Mouse (Mus musculus) liver, embryonic 13.5 days (tissue): ENCODE data around the gene Arhgap6. TPM values are rescaled to one million over a fixed set of nuclear protein-coding genes. Genes with fewer than 3 reads are reported as not detected.

ENCODE experiments used
- ATAC-seq: fragments of 200-750 bp; cut with Nextera tagmentation; 2 replicates; pipeline ENCODE4 v1.8.0; 2017; ENCODE audit warnings: low read depth, mild to moderate bottlenecking, moderate number of reproducible peaks, moderate library complexity
- DNase-seq: peaks from one replicate; pipeline ENCODE4 v3.0.0; 2022
- H3K27ac ChIP-seq: fragments of 300-500 bp; sonication (generic); 2 replicates; pipeline ENCODE4 v1.5.1; 2015; ENCODE audit warnings: moderate library complexity, mild to moderate bottlenecking, inconsistent platforms
- H3K27me3 ChIP-seq: fragments of 300-500 bp; sonication (generic); 2 replicates; pipeline ENCODE4 v1.6.1; 2015; ENCODE audit warnings: mild to moderate bottlenecking, inconsistent platforms
- H3K36me3 ChIP-seq: fragments of 300-500 bp; sonication (generic); 2 replicates; pipeline ENCODE4 v1.6.1; 2015; ENCODE audit warnings: mild to moderate bottlenecking, inconsistent platforms
- H3K4me1 ChIP-seq: fragments of 300-500 bp; sonication (generic); replicated peaks from 2 replicates; pipeline ENCODE4 v1.6.1; 2015; ENCODE audit warnings: inconsistent platforms
- H3K4me2 ChIP-seq: fragments of 300-500 bp; sonication (generic); 2 replicates; pipeline ENCODE4 v1.6.1; 2015; ENCODE audit warnings: inconsistent platforms, mild to moderate bottlenecking, moderate library complexity
- H3K4me3 ChIP-seq: fragments of 300-500 bp; sonication (generic); replicated peaks from 2 replicates; pipeline ENCODE4 v1.5.1; 2015; ENCODE audit warnings: mild to moderate bottlenecking, inconsistent platforms
- H3K9ac ChIP-seq: fragments of 300-500 bp; sonication (generic); 2 replicates; pipeline ENCODE4 v1.6.1; 2015; ENCODE audit warnings: mild to moderate bottlenecking, inconsistent platforms
- H3K9me3 ChIP-seq: fragments of 300-500 bp; sonication (generic); replicated peaks from 2 replicates; pipeline ENCODE4 v1.6.1; 2016; ENCODE audit warnings: inconsistent platforms
- WGBS: fragments of 180-500 bp; shearing (Covaris S2); methylation state at CpG from one replicate; pipeline ENCODE4 v1.1.7; 2015; ENCODE audit not compliant: insufficient replicate concordance; 5-methylcytosine and 5-hydroxymethylcytosine counted together
- polyA plus RNA-seq: library from polyadenylated mRNA; unstranded; fragments of >200 nt; fragmentation: Nextera tagmentation; extraction: Ambion mirVana; gene quantifications from 2 replicates; pipeline ENCODE4 v1.2.1, GENCODE M21; 2015

Arhgap6 gene
- polyA plus RNA-seq, 1 experiment from 2014 or later: 2.7 TPM

DNA sequence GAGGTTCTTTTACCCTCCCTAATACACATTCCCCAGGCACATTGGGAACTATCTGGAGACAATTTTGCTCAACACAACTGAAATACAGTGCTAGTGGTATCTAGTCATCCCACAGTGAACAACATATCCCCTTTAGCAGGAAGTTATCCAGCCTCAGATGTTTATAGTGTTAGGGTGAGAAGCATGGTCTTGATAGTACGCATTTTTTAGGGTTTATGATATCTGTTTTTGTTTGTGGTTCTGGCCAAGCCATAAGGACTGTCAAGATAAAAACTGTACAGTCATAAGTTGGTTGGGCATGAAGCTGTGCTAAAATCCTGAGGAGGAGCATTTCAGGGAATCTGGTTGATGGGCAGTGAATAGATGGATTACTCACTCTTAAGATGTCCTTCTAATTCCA is 271.0 kb downstream of the Arhgap6 start:
- no peaks in the 10 kb centered on the region for H3K36me3 ChIP-seq
- DNase-seq: no peak
- no peak overlapping the region for H3K27ac ChIP-seq
- 16% methylated on average over 1 of the region's 1 CpGs for WGBS
- peaks cover 5% of the 10 kb centered on the region for H3K4me1 ChIP-seq
- no peak overlapping the region for H3K9ac ChIP-seq
- no peaks in the 10 kb centered on the region for H3K9me3 ChIP-seq
- no peak overlapping the region for H3K4me2 ChIP-seq
- no peak overlapping the region for H3K4me3 ChIP-seq
- no peaks in the 10 kb centered on the region for H3K27me3 ChIP-seq
- peak; percentile 70 for ATAC-seq

DNA sequence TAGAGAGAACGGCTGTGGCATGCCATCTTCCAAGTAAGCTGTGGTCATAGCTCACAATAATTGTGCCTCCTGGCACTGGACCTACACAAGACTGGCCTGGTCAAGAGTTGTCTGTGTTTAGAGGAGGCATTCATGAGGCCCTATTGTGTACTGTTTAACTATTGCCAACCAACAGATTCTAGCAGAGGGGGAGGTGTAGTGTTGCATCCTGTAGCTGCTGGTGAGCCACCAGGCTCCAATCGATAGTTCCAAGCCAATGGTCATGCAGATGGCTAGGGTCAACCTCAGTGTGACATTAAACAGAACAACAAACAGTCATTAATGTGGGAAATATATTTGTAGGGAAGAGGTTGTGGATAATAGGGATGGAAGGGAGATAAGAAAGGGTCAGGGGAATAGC is 280.1 kb downstream of the Arhgap6 start:
- Histone ChIP-seq H3K4me3 (no peak overlapping the region), H3K27me3 (no peaks in the 10 kb centered on the region), H3K4me2 (no peak overlapping the region), H3K9me3 (no peaks in the 10 kb centered on the region), H3K9ac (no peak overlapping the region), H3K4me1 (no peaks in the 10 kb centered on the region; the same call in 1 of the 2 replicates), H3K36me3 (no peaks in the 10 kb centered on the region), H3K27ac (no peak overlapping the region)
- WGBS: 66% methylated on average over 2 of the region's 2 CpGs
- no peak for ATAC-seq
- no peak for DNase-seq

DNA sequence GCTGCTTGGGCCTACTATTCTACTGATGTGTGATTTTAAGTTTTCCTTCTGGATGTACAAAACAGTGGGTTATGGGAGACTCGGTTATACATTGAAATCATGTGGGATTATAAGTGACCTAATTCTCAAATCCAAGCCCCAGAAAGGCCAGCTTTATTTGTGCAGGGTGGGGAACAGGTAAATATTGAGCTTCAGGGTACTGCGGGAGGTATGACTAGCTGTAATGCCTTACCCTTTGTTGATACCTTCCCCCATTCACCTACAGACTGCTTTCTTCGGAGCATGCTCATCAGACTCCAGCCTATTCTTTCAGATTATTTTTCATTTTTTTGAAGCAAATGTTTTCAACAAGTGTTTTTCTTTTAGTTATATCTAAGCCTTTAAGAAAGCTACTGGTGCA is 286.7 kb downstream of the Arhgap6 start:
- H3K9me3 ChIP-seq: no peaks in the 10 kb centered on the region
- H3K27me3 ChIP-seq: no peaks in the 10 kb centered on the region
- H3K36me3 ChIP-seq: no peaks in the 10 kb centered on the region
- 72% methylated on average over 3 of the region's 3 CpGs for WGBS
- ATAC-seq: no peak
- no peak for DNase-seq
- H3K4me1 ChIP-seq: no peaks in the 10 kb centered on the region
- no peak overlapping the region for H3K27ac ChIP-seq
- H3K4me2 ChIP-seq: no peak overlapping the region
- H3K9ac ChIP-seq: no peak overlapping the region
- no peak overlapping the region for H3K4me3 ChIP-seq

DNA sequence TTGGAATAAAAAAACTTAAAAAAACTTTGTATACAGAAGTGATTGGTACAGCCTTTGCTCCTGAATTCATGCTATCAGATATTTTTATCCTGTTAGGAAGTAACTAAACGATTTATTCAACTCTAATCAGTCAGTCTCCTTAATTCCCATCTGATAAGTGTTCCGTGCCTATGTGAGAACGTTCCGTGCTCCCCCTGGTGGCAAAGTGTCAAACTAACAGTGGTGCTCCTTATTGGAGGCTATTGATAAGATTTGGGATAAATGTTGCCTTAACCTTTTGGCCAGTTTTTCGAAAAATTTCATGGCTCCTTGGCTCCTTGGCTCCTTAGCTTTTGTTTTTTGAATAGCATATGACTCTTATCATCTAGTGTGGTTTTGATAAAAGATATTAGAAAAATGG is 291.0 kb downstream of the Arhgap6 start:
- Histone ChIP-seq H3K4me1 (no peaks in the 10 kb centered on the region), H3K4me3 (no peak overlapping the region), H3K9me3 (no peaks in the 10 kb centered on the region), H3K27ac (no peak overlapping the region), H3K4me2 (no peak overlapping the region), H3K36me3 (no peaks in the 10 kb centered on the region), H3K27me3 (no peaks in the 10 kb centered on the region), H3K9ac (no peak overlapping the region)
- DNase-seq (peak; percentile 17), ATAC-seq (no peak)
- WGBS: 8% methylated on average over 5 of the region's 5 CpGs

DNA sequence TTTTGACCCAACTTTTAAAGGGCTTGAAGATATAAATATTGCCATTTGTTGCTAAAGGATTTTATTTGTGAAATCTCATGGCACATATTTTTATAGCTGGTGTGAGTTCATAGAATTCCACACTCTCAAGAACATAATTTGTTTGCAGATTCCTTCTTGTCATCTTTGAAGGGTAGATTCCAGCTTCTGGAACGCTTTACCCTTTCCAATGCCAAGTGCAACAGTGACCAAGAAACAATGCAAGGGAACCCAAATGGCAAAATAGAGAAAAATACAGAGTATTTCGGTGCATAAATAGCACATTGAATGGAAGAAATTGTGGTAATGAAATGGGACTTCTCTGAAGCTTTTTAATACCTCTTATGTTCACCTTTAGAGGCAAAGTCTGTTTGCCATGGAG is 294.3 kb downstream of the Arhgap6 start:
- Histone ChIP-seq H3K27me3 (no peaks in the 10 kb centered on the region), H3K4me3 (no peak overlapping the region), H3K4me2 (no peak overlapping the region), H3K27ac (no peak overlapping the region), H3K36me3 (no peaks in the 10 kb centered on the region), H3K9me3 (no peaks in the 10 kb centered on the region), H3K9ac (no peak overlapping the region), H3K4me1 (peaks cover 5% of the 10 kb centered on the region; the same call in 1 of the 2 replicates)
- DNase-seq (no peak), ATAC-seq (no peak)
- WGBS: 69% methylated on average over 2 of the region's 2 CpGs

DNA sequence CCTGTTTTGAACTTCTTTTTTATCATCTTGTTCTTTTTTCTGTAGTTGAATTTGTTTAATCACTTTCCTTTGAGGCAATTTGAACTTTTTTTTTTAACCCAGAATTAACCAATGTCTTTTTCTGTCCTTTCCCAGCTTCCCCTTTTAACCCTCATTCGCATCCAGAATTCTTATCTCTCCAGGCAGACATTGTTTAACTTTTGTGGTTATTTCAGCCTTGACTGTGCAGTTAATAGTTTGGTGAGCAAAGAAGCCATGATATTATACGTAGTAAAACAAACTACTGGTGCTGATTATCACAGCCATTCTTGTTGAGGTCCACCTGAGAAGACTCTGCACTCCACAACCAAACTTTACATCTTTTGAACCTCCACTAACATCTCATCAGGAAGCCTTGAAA is 299.7 kb downstream of the Arhgap6 start:
- no peak overlapping the region for H3K9ac ChIP-seq
- DNase-seq (no peak), ATAC-seq (peak; percentile 64)
- H3K4me3 ChIP-seq: no peak overlapping the region
- H3K4me1 ChIP-seq: peaks cover 15% of the 10 kb centered on the region
- WGBS: 9% methylated on average over 2 of the region's 2 CpGs
- no peaks in the 10 kb centered on the region for H3K9me3 ChIP-seq
- no peak overlapping the region; the same call in 1 of the 2 replicates for H3K27ac ChIP-seq
- H3K4me2 ChIP-seq: no peak overlapping the region
- H3K36me3 ChIP-seq: no peaks in the 10 kb centered on the region
- no peaks in the 10 kb centered on the region for H3K27me3 ChIP-seq

DNA sequence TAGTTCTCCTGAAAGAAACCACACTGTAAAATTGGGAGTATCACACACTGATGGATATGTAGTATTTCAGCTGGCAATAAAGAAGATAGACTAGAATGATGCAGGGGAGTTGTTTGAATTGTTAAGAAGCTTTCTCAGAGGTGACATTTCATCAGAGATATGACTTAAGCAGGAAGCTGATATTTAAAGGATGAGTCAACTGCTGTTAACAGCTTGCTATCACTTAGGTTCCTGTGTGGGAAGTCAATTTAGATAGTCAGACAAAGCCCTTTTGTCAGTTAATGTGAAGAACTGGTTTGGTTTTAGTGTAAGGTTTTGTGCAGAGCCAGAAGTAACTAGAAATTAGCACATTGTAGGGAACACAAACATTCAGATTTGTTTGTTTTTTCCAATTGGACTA is 300.7 kb downstream of the Arhgap6 start:
- ATAC-seq: peak; percentile 71
- DNase-seq: no peak
- Histone ChIP-seq H3K36me3 (no peaks in the 10 kb centered on the region), H3K27me3 (no peaks in the 10 kb centered on the region), H3K9me3 (no peaks in the 10 kb centered on the region), H3K4me1 (peaks cover 15% of the 10 kb centered on the region), H3K27ac (no peak overlapping the region), H3K4me3 (no peak overlapping the region), H3K9ac (no peak overlapping the region), H3K4me2 (no peak overlapping the region)

DNA sequence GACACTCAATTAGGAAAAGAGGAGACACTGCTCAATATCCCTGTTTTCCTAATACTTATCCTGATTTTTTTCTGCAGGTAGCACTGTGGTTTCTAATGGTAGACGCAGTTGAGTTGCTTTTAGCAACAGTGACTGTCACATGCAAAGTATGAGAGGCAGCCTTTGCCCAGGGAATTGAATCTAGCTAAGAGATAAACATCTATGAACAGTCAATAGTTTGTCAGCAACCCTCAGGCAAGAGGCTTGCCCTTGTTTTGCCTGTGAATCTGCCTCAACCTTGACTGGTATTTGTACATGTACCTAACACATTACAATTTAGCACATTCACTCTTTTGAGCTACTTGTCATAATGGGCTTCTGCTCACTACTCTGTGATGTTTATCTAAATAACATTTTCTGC is 307.8 kb downstream of the Arhgap6 start:
- H3K27ac ChIP-seq: no peak overlapping the region
- H3K36me3 ChIP-seq: no peaks in the 10 kb centered on the region
- no peaks in the 10 kb centered on the region for H3K27me3 ChIP-seq
- ATAC-seq (no peak), DNase-seq (no peak)
- H3K4me2 ChIP-seq: no peak overlapping the region
- H3K9ac ChIP-seq: no peak overlapping the region
- H3K4me1 ChIP-seq: peaks cover 27% of the 10 kb centered on the region
- H3K4me3 ChIP-seq: no peak overlapping the region
- H3K9me3 ChIP-seq: no peaks in the 10 kb centered on the region
- 40% methylated on average over 1 of the region's 1 CpGs for WGBS

DNA sequence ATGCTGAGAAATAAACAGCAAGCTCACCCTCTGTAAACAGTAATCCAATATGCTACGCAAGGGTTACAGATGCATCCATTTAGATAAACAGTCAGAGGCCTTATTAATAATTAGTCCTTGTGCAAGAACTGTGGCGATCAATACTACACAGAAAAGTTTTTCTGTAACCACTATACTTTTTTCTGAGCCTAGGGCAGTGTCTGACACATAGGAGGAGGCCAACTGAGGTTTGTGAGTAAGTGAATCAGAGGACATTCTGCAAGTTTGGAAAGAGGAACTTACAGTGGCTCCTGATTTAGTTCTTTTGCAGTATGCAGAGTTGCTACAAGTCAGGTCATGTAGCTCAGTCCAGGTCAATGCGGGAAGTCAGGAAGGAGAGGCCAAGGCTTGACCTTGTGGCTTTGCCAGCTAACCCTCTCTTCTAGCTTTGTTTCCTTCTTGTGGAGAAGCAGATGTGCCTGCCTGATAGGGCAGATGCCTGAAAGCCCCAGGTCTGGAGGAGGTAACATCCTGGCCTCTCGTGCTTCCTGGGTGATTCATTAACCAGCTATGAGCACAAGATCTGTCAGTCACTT is 311.2 kb downstream of the Arhgap6 start:
- no peaks in the 10 kb centered on the region for H3K27me3 ChIP-seq
- H3K4me2 ChIP-seq: peak overlapping the region; percentile 40
- DNase-seq (peak; percentile 57), ATAC-seq (peak; percentile 91)
- peaks cover 32% of the 10 kb centered on the region for H3K4me1 ChIP-seq
- WGBS: 19% methylated on average over 4 of the region's 4 CpGs
- H3K9me3 ChIP-seq: no peaks in the 10 kb centered on the region
- no peak overlapping the region for H3K9ac ChIP-seq
- no peak overlapping the region for H3K4me3 ChIP-seq
- H3K27ac ChIP-seq: peak overlapping the region; percentile 83
- no peaks in the 10 kb centered on the region for H3K36me3 ChIP-seq

DNA sequence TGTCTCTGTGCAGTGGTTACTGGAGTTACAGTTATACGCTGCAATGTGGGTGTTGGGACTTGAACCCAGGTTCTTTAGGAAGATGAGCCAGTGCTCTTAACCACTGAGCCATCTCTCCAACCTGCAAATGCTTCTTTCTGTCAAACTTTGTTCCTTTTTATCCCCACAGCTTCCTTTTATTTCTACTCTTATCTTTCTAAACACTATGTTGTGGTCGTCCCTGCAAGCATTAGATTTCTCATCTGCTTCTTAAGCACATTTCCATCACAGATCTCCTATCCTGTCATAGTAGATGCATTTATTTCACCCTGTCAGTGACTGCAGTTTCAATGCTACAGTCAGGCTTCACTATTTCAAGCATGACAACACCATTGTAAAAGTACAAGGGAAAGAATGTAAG is 312.5 kb downstream of the Arhgap6 start:
- Histone ChIP-seq H3K4me2 (peak overlapping the region; percentile 12; the same call in 1 of the 2 replicates), H3K27ac (peak overlapping the region; percentile 69)
- ATAC-seq: peak; percentile 76

DNA sequence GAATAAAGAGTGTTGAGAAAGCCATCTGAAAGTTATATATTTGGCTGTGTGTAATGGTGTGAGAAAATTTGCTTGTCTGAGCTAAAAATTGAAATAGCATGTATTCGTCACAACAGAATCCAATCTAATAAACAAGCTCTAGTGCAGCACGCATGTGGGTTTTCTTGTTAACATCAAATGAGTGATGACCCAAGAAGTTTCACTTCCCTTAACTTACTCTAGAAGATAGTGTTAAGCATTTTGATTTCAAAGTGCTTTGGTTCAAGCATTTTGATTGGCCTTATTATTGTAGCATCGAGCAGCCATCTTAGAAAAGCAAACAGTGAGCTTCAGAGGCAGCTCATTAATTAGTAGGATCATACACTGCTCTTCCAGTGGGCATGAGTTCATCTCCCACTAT is 315.1 kb downstream of the Arhgap6 start:
- Histone ChIP-seq H3K27ac (no peak overlapping the region), H3K4me3 (no peak overlapping the region), H3K9ac (no peak overlapping the region), H3K4me1 (peaks cover 21% of the 10 kb centered on the region), H3K9me3 (no peaks in the 10 kb centered on the region), H3K4me2 (no peak overlapping the region), H3K27me3 (no peaks in the 10 kb centered on the region), H3K36me3 (no peaks in the 10 kb centered on the region)
- no peak for ATAC-seq
- no peak for DNase-seq
- whole genome bisulfite sequencing: 72% methylated on average over 3 of the region's 3 CpGs

More for the DNA sequence above, 312.5 kb downstream of the Arhgap6 start:
- H3K36me3 ChIP-seq: no peaks in the 10 kb centered on the region
- 32% methylated on average over 2 of the region's 2 CpGs for WGBS
- H3K27me3 ChIP-seq: no peaks in the 10 kb centered on the region
- H3K4me3 ChIP-seq: no peak overlapping the region
- peaks cover 28% of the 10 kb centered on the region for H3K4me1 ChIP-seq
- peak; percentile 28 for DNase-seq
- no peak overlapping the region for H3K9ac ChIP-seq
- H3K9me3 ChIP-seq: no peaks in the 10 kb centered on the region

DNA sequence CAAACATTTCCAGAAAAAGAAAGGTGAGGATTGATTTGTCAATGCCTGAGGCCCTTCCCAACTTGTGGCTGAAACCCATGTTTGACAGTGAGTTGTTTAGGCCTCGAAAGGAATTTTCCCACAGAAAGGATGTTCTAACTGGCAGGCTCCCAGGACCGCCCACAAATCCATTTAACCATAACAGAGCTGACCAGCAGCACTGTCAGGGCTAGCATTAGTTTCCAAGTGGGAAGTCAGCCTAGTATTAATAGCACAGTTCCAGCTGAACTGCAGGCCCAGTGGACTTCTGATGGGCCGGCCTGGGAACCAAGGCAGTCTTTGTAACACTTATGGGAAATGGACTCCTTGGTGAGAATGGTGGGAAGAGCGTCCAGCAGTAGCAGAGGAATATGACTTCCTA is 317.8 kb downstream of the Arhgap6 start:
- Histone ChIP-seq H3K9me3 (no peaks in the 10 kb centered on the region), H3K4me2 (no peak overlapping the region), H3K9ac (no peak overlapping the region), H3K27ac (no peak overlapping the region), H3K4me1 (peaks cover 5% of the 10 kb centered on the region; the same call in 1 of the 2 replicates), H3K36me3 (no peaks in the 10 kb centered on the region), H3K4me3 (no peak overlapping the region), H3K27me3 (no peaks in the 10 kb centered on the region)
- 62% methylated on average over 4 of the region's 4 CpGs for WGBS
- ATAC-seq: no peak
- no peak for DNase-seq
